Mouse (Mus musculus): ENCODE data around the gene Fam78a. TPM values are rescaled to one million over a fixed set of nuclear protein-coding genes. Genes with fewer than 3 reads are reported as not detected.
A peak's percentile ranks its signal among the peaks of the same experiment; 100 is the strongest.

Fam78a gene
- 4.1 and 4.8 TPM in 2 replicates for total RNA-seq (2012; rRNA removed)

GRCm38 (mm10) chr2:32084111-32084871 lies at the start of gene Fam78a:
Gene Fam78a, minus strand, starts transcription at chr2:32084857.
- H3K4me3 ChIP-seq (ENCODE audit: insufficient read depth in 1 of 2, low read depth in 1 of 2, low read length in 2 of 2, poor library complexity in 1 of 2, severe bottlenecking in 1 of 2): peak within 1 kb of the TSS; percentile 75 to 77
- H3K4me1 ChIP-seq (ENCODE audit: control insufficient read depth in 2 of 2, insufficient read depth in 2 of 2, low read length in 2 of 2, poor library complexity in 1 of 2): peaks cover 4 to 12% of the 10 kb centered on the region in 2 experiments; a peak in 2 of 4 replicates
- no peak within 1 kb of the TSS for H3K27ac ChIP-seq (ENCODE audit: insufficient read depth, low read depth, low read length, poor library complexity, severe bottlenecking)
- DNase-seq (ENCODE audit: low read depth, low spot score): no peak
- H3K36me3 ChIP-seq (ENCODE audit: control insufficient read depth, insufficient read depth, low read length, poor library complexity, severe bottlenecking): no peaks in the 10 kb centered on the region
- in situ Hi-C loops (cut with MboI; ENCODE audit: low sequenced_read_pairs in 2 of 2, unreplicated experiment in 2 of 2): no loop called here
- peak within 1 kb of the TSS; percentile 70 for H3K9ac ChIP-seq (ENCODE audit: insufficient read depth, low read depth, low read length, poor library complexity, severe bottlenecking)
- TF ChIP-seq CHD2 (IDR thresholded peaks at IDR 0.05; ENCODE audit: low read depth, low read length) (no peak), ZNF384 (IDR thresholded peaks at IDR 0.05; ENCODE audit: low read depth, low read length) (peak; percentile 53; the same call in 1 of the 2 replicates), MAFK (IDR thresholded peaks at IDR 0.05; ENCODE audit: insufficient read depth, low read depth, low read length) (no peak), HCFC1 (IDR thresholded peaks at IDR 0.05; ENCODE audit: borderline replicate concordance, insufficient read depth, low read length) (no peak)
- no peaks in the 10 kb centered on the region for H3K9me3 ChIP-seq (ENCODE audit: control insufficient read depth, insufficient read depth, low read depth, low read length)

GRCm38 (mm10) chr2:32134039-32134438 lies 49.4 kb upstream of the Fam78a start:
- no peak overlapping the region for H3K4me3 ChIP-seq (ENCODE audit: insufficient read depth in 1 of 2, low read depth in 1 of 2, low read length in 2 of 2, poor library complexity in 1 of 2, severe bottlenecking in 1 of 2)
- in situ Hi-C loops (cut with MboI; ENCODE audit: low sequenced_read_pairs in 2 of 2, unreplicated experiment in 2 of 2): no loop called here
- no peaks in the 10 kb centered on the region for H3K36me3 ChIP-seq (ENCODE audit: control insufficient read depth, insufficient read depth, low read length, poor library complexity, severe bottlenecking)
- peak; percentile 94 for DNase-seq (ENCODE audit: low read depth, low spot score)
- TF ChIP-seq ZC3H11A (IDR thresholded peaks at IDR 0.05; ENCODE audit: borderline replicate concordance, low read depth, low read length): peak; percentile 58; the same call in 1 of the 2 replicates
- no peak; the same call in 1 of the 2 replicates for TF ChIP-seq HCFC1 (IDR thresholded peaks at IDR 0.05; ENCODE audit: borderline replicate concordance, insufficient read depth, low read length)
- TF ChIP-seq ZNF384 (IDR thresholded peaks at IDR 0.05; ENCODE audit: low read depth, low read length): no peak
- H3K9ac ChIP-seq (ENCODE audit: insufficient read depth, low read depth, low read length, poor library complexity, severe bottlenecking): peak overlapping the region; percentile 34; the same call in 1 of the 2 replicates
- H3K4me1 ChIP-seq (ENCODE audit: control insufficient read depth in 2 of 2, insufficient read depth in 2 of 2, low read length in 2 of 2, poor library complexity in 1 of 2): peaks cover 0 to 7% of the 10 kb centered on the region in 2 experiments; a peak in 2 of 4 replicates
- no peak overlapping the region for H3K27ac ChIP-seq (ENCODE audit: insufficient read depth, low read depth, low read length, poor library complexity, severe bottlenecking)
- no peaks in the 10 kb centered on the region for H3K9me3 ChIP-seq (ENCODE audit: control insufficient read depth, insufficient read depth, low read depth, low read length)

- Histone ChIP-seq H3K27ac (ENCODE audit: insufficient read depth, low read depth, low read length, poor library complexity, severe bottlenecking) (no peak overlapping the region; the same call in 1 of the 2 replicates), H3K4me1 (ENCODE audit: control insufficient read depth in 2 of 2, insufficient read depth in 2 of 2, low read length in 2 of 2, poor library complexity in 1 of 2) (peaks cover 0 to 5% of the 10 kb centered on the region in 2 experiments; a peak in 1 of 4 replicates), H3K9me3 (ENCODE audit: control insufficient read depth, insufficient read depth, low read depth, low read length) (no peaks in the 10 kb centered on the region), H3K9ac (ENCODE audit: insufficient read depth, low read depth, low read length, poor library complexity, severe bottlenecking) (no peak overlapping the region), H3K36me3 (ENCODE audit: control insufficient read depth, insufficient read depth, low read length, poor library complexity, severe bottlenecking) (no peaks in the 10 kb centered on the region), H3K4me3 (ENCODE audit: insufficient read depth in 1 of 2, low read depth in 1 of 2, low read length in 2 of 2, poor library complexity in 1 of 2, severe bottlenecking in 1 of 2) (no peak overlapping the region)
- in situ Hi-C loops (cut with MboI; ENCODE audit: low sequenced_read_pairs in 2 of 2, unreplicated experiment in 2 of 2): no loop called here
- peak; percentile 100 for DNase-seq (ENCODE audit: low read depth, low spot score)
- TF ChIP-seq HCFC1 (IDR thresholded peaks at IDR 0.05; ENCODE audit: borderline replicate concordance, insufficient read depth, low read length) (no peak), MAFK (IDR thresholded peaks at IDR 0.05; ENCODE audit: insufficient read depth, low read depth, low read length) (no peak), ZC3H11A (IDR thresholded peaks at IDR 0.05; ENCODE audit: borderline replicate concordance, low read depth, low read length) (no peak), CHD2 (IDR thresholded peaks at IDR 0.05; ENCODE audit: low read depth, low read length) (no peak), ZNF384 (IDR thresholded peaks at IDR 0.05; ENCODE audit: low read depth, low read length) (peak; percentile 93)
These were observed 47.9 kb upstream of the Fam78a start for GRCm38 (mm10) chr2:32132567-32132992.

- peaks cover 0 to 5% of the 10 kb centered on the region in 2 experiments; a peak in 1 of 4 replicates for H3K4me1 ChIP-seq (ENCODE audit: control insufficient read depth in 2 of 2, insufficient read depth in 2 of 2, low read length in 2 of 2, poor library complexity in 1 of 2)
- H3K9me3 ChIP-seq (ENCODE audit: control insufficient read depth, insufficient read depth, low read depth, low read length): no peaks in the 10 kb centered on the region
- TF ChIP-seq ZNF384 (IDR thresholded peaks at IDR 0.05; ENCODE audit: low read depth, low read length) (no peak), MAFK (IDR thresholded peaks at IDR 0.05; ENCODE audit: insufficient read depth, low read depth, low read length) (no peak), ZC3H11A (IDR thresholded peaks at IDR 0.05; ENCODE audit: borderline replicate concordance, low read depth, low read length) (no peak), CHD2 (IDR thresholded peaks at IDR 0.05; ENCODE audit: low read depth, low read length) (no peak), HCFC1 (IDR thresholded peaks at IDR 0.05; ENCODE audit: borderline replicate concordance, insufficient read depth, low read length) (no peak)
- no peak overlapping the region; the same call in 1 of the 2 replicates for H3K27ac ChIP-seq (ENCODE audit: insufficient read depth, low read depth, low read length, poor library complexity, severe bottlenecking)
- no peaks in the 10 kb centered on the region for H3K36me3 ChIP-seq (ENCODE audit: control insufficient read depth, insufficient read depth, low read length, poor library complexity, severe bottlenecking)
- in situ Hi-C loops (cut with MboI; ENCODE audit: low sequenced_read_pairs in 2 of 2, unreplicated experiment in 2 of 2): no loop called here
- H3K9ac ChIP-seq (ENCODE audit: insufficient read depth, low read depth, low read length, poor library complexity, severe bottlenecking): no peak overlapping the region
- no peak overlapping the region for H3K4me3 ChIP-seq (ENCODE audit: insufficient read depth in 1 of 2, low read depth in 1 of 2, low read length in 2 of 2, poor library complexity in 1 of 2, severe bottlenecking in 1 of 2)
- DNase-seq (ENCODE audit: low read depth, low spot score): no peak
These were observed 47.4 kb upstream of the Fam78a start for GRCm38 (mm10) chr2:32131866-32132566.

Data from ES-E14 (cell line).